Mouse (Mus musculus) urinary bladder, postnatal 14 days (tissue): ENCODE measurements around the gene Eif4a2.
"Not testable (repeated sequence)": the region's sequence is repeated elsewhere in the genome, so short reads cannot be mapped to it uniquely, and the experiment has no call there.

ENCODE experiments used
- DNase-seq: peaks from one replicate; pipeline ENCODE4 v3.0.0; 2021; ENCODE audit warnings: low spot score

Gene Eif4a2

DNA sequence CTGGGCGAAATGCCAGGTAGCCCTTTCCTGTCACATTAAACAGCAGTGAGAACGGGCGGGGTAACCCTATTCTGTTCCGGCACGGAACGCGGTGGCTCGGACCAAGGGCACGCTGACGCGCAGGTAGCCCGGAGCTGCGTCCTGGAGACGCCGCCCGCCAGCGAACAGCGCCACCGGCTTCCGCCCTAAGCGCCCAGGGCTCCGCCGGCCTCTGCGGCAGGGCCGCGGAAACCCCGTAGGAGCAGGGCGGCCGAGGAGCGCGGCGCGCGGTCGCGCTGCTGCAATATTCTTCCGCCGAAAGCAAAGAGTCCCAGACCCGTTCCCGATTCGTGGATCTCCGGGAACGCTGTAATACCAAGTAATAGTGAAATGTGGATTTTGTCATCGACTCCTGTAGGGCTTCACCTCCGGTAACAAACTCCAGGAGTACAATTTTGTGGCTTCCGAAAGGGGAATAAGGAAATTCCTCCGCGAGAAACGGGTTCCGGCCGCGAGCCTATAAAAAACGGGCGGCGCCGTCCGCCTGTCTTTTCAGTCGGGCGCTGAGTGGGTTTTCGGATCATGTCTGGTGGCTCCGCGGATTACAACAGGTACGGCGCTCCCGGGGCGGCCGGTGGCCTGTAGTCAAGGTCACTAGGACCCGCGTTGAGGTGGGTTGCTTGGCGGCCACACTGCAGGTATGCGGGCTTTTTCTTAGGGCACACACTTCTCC is at the start of gene Eif4a2:
Gene Eif4a2 (plus strand): TSS at position 214 of the 712 bp plus-strand sequence.
- peak; percentile 93 for DNase-seq

- DNase-seq, result not testable (repeated sequence)
Observed at GRCm38 (mm10) chr16:23057668-23058447, 49.4 kb upstream of the Eif4a2 start, which contains the start of gene Kng1. Gene Kng1 (plus strand): TSS chr16:23057865.

- DNase-seq, result not testable (repeated sequence)
Observed at GRCm38 (mm10) chr16:23059630-23060029, 47.6 kb upstream of the Eif4a2 start.

- DNase-seq, result not testable (repeated sequence)
Observed at GRCm38 (mm10) chr16:23060781-23061325, 46.4 kb upstream of the Eif4a2 start.

GRCm38 (mm10) chr16:23077516-23077915 is 29.7 kb upstream of the Eif4a2 start:
- DNase-seq, result not testable (repeated sequence)

DNA sequence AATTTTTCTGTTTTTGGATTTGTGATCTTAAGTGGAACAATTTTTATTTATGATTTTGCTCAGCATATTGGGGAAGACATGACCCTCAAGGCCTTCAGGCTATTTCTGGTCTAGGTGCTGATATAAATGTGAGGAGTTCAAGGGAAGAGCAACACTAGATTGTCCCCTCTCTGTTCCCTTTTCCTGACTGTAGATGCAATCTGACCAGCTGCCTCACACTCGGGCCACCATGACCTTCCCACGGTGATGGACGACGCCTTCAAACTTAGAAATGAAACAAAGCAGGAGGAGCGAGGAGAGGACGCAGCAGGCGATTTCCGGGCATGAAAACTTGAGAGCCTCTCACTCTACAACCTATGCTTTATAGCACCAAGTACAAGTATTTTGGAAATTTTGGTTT is 20.1 kb upstream of the Eif4a2 start:
- not testable (repeated sequence) for DNase-seq

- DNase-seq, result not testable (repeated sequence)
Observed at GRCm38 (mm10) chr16:23087712-23088111, 19.5 kb upstream of the Eif4a2 start.

- not testable (repeated sequence) for DNase-seq
Observed at GRCm38 (mm10) chr16:23088491-23088890, 18.8 kb upstream of the Eif4a2 start.

DNA sequence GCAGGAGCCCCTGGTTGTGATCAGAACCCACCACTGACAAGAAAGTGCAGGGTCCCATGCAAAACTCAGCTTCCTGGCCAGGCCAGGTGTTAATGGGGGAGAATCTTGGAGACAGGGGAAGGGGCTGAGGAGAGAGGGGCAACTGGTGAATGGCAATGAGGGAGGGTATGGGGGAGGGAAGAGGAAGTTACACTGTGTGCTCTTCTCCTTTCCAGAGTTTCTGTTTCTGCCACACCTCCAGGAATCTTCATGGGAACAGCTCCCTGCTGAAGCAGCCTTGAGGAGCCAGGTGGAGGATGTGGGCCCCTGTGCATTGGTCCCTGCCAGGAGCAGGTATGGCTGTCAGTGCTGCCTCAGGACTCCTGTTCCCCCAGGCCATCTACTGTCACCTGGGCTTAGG is 15.9 kb upstream of the Eif4a2 start:
- not testable (repeated sequence) for DNase-seq

DNA sequence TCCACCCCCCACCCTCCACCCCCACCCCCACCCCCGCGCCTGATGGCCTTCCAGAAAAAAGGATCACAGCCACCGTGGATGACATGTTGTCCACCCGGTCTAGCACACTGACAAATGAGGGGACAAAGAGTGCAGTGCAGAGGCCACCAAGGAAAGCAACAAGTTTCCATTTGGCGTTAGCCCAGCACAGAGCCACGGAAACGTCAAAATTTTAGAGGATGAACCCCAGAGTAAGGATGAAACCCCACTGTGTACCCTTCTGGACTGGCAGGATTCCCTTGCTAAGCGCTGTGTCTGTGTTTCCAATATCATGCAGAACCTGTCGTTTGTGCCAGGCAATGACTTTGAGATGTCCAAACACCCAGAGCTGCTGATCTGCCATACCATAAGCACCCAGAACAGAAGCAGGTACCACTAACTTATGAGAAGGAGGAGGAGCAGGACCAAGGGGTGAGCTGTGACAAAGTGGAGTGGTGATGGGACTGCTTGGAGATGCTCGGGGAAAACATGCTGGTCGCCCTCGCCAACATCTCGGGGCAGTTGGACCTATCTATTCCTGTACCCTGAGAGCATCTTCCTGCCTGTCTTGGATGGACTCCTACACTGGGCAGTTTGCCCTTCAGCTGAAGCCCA is 13.8 kb upstream of the Eif4a2 start:
- no peak for DNase-seq

DNA sequence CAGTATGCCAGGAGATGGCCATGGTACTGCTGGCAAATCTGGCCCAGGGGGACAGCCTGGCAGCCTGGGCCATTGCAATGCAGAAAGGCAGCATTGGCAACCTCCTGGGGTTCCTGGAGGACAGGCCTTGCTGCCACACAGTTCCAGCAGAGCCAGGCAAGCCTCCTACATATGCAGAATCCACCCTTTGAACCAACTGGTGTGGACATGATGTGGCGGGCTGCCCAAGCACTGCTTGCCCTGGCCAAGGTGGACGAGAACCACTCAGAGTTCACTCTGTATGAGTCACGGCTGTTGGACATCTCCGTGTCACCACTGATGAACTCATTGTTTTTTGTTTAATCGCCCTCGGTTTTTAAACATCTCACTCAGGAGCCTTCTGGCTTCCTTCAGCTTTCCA is 13.1 kb upstream of the Eif4a2 start:
- DNase-seq, result no peak

DNA sequence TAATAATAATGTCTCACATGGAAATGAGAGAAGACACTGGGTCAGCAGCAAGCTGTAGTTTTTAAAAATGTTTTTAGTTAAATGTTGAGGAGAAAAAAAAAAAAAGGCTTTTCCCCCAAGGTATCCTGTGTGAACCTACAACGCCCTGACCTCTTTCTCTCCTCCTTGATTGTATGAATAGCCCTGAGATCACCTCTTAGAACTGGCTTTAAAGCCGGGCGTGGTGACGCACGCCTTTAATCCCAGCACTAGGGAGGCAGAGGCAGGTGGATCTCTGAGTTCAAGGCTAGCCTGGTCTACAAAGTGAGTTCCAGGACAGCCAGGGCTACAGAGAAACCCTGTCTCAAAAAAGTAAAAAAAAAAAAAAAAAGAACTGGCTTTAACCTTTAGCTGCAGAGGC is 11.7 kb upstream of the Eif4a2 start:
- DNase-seq, result not testable (repeated sequence)

DNA sequence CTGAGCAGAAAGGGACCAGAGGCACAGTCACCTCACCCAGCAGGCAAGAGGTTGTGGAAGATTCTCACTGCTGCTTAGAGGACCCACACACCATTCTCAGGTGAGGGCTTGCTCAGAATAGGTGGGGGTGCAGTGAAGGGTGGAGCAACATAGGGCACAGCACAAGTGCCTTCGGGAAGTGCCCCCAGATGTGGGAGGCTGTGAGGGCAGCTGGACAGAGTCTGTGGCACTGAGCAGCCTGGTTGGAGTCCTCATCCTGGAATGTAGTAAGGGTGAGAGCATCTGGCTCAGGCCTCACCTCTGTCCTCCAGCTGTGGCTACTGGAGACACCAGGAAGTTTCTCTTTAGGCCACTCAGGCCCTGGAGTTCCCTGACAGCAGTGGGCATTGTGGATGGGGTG is 10.4 kb upstream of the Eif4a2 start:
- DNase-seq, result not testable (repeated sequence)

GRCm38 (mm10) chr16:23097290-23098104 is 9.7 kb upstream of the Eif4a2 start:
- DNase-seq, result not testable (repeated sequence)

- not testable (repeated sequence) for DNase-seq
Observed at GRCm38 (mm10) chr16:23098105-23098452, 9.2 kb upstream of the Eif4a2 start.

- DNase-seq, result no peak
Observed at GRCm38 (mm10) chr16:23099632-23100031, 7.6 kb upstream of the Eif4a2 start.

DNA sequence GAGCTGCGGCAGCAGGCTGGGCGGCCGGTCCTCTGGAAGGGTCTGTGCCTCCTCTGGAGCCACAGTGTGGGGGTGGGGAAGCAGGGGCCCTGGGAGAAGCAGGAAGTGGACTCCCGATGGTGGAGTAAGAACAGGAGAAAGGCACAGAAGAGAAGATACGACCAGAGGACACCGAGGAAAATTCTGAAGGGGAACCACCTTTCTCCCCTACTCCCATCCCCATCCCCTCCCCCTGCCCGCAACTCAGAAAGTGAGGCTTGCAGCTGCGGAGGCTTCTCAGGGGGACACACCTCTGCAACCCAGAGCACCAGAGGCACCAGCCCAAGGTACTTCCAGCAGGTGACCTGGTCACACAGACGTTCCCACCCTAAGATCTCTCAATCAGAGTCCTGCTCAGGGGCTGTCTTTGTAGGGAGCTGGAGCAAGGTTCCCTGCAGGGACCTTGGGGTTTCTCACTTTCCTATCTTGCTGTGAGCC is 7.1 kb upstream of the Eif4a2 start:
- no peak for DNase-seq

GRCm38 (mm10) chr16:23100613-23101012 is 6.6 kb upstream of the Eif4a2 start:
- no peak for DNase-seq

GRCm38 (mm10) chr16:23102340-23103037 is 4.8 kb upstream of the Eif4a2 start:
- DNase-seq, result no peak

- DNase-seq, result no peak
Observed at GRCm38 (mm10) chr16:23103038-23103745, 4.1 kb upstream of the Eif4a2 start.
